10 mouse cellular contexts compared by ENCODE assay signal in the genomic region with DNA sequence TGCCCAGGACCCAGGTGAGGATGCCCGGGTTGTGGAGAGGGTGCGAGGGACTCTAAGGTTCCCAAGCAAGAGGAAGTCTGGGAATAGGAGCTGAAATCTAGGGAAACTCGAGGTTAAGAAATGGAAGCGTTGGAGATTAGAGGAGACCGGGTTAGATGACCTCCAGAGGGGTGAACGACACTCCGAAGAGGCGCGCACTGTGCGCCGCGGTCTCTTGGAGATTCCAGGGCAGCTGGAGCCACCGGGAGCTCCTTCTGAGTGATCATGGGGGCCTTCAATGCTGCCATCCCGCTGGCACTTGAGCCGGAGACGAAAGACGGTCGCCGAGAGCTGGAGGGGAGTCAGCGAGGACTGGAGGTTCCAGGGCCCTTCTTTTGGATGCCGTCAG. TPM values are rescaled to one million over a fixed set of nuclear protein-coding genes. Genes with fewer than 3 reads are reported as not detected.
DNase-seq lines count a peak whose midpoint lies in the region; ATAC-seq and TF ChIP-seq lines count a peak whose summit lies in the region.
"Had no signal": no experiment of that assay in that cellular context is flagged by ENCODE, and none has a peak within 500 bp of the region (broad histone marks: within the 10 kb centered on the region; RNA-seq: fewer than 3 reads in every experiment).

No protein-coding gene starts in this region.

- no peak for TF ChIP-seq EP300 in ES-Bruce4 (IDR thresholded peaks at IDR 0.05; ENCODE audit: insufficient read depth, low read depth, low read length)

- TF ChIP-seq CTCF in ES-Bruce4 (IDR thresholded peaks at IDR 0.05; ENCODE audit: low read depth, low read length), result no peak

- under 1% methylated on average over 21 of the region's 21 CpGs for WGBS in heart, embryonic 12.5 days
- WGBS in hindbrain, embryonic 11.5 days, result 2% methylated on average over 21 of the region's 21 CpGs
- under 1% methylated on average over 21 of the region's 21 CpGs for WGBS in midbrain, embryonic 12.5 days

- H3K27me3 ChIP-seq in heart, embryonic 12.5 days (replicated peaks), result peaks cover 84% of the 10 kb centered on the region
- peaks cover 17% of the 10 kb centered on the region for H3K27me3 ChIP-seq in ES-Bruce4 (ENCODE audit: control insufficient read depth, insufficient read depth, low read length, poor library complexity, severe bottlenecking)
- peaks cover 62% of the 10 kb centered on the region for H3K27me3 ChIP-seq in hindbrain, embryonic 11.5 days (ENCODE audit: control insufficient read depth, insufficient read depth, low read length)
- H3K27me3 ChIP-seq in midbrain, embryonic 12.5 days, result peaks cover 86% of the 10 kb centered on the region

- no peak overlapping the region for H3K9ac ChIP-seq in heart, embryonic 12.5 days
- peak overlapping the region; percentile 54 for H3K9ac ChIP-seq in ES-Bruce4 (ENCODE audit: low read depth, poor library complexity, severe bottlenecking)
- no peak overlapping the region for H3K9ac ChIP-seq in hindbrain, embryonic 11.5 days (ENCODE audit: low read depth, low read length)
- H3K9ac ChIP-seq in midbrain, embryonic 12.5 days (replicated peaks), result no peak overlapping the region

- TF ChIP-seq POLR2A in ES-Bruce4 (IDR thresholded peaks at IDR 0.05; ENCODE audit: insufficient read depth, low read length), result no peak

- peak overlapping the region; percentile 51 for H3K4me3 ChIP-seq in heart, embryonic 12.5 days
- peak overlapping the region; percentile 64 for H3K4me3 ChIP-seq in ES-Bruce4 (ENCODE audit: low read depth, low read length)
- H3K4me3 ChIP-seq in hindbrain, embryonic 11.5 days (ENCODE audit: low read depth, low read length), result peak overlapping the region; percentile 40
- H3K4me3 ChIP-seq in midbrain, embryonic 12.5 days, result peak overlapping the region; percentile 43

- peaks cover 28% of the 10 kb centered on the region for H3K4me1 ChIP-seq in heart, embryonic 12.5 days (replicated peaks)
- H3K4me1 ChIP-seq in ES-Bruce4 (ENCODE audit: control insufficient read depth, insufficient read depth, low read length), result peaks cover 2% of the 10 kb centered on the region
- peaks cover 6% of the 10 kb centered on the region for H3K4me1 ChIP-seq in hindbrain, embryonic 11.5 days (replicated peaks; ENCODE audit: control insufficient read depth, insufficient read depth, low read length)
- peaks cover 22% of the 10 kb centered on the region for H3K4me1 ChIP-seq in midbrain, embryonic 12.5 days

- peak overlapping the region; percentile 85 for H3K4me2 ChIP-seq in heart, embryonic 12.5 days
- H3K4me2 ChIP-seq in hindbrain, embryonic 11.5 days (replicated peaks; ENCODE audit: low read depth, low read length), result peak overlapping the region; percentile 72
- peak overlapping the region; percentile 69 for H3K4me2 ChIP-seq in midbrain, embryonic 12.5 days (replicated peaks)

- no peaks in the 10 kb centered on the region for H3K9me3 ChIP-seq in heart, embryonic 12.5 days (replicated peaks)
- no peaks in the 10 kb centered on the region for H3K9me3 ChIP-seq in ES-Bruce4 (replicated peaks; ENCODE audit: control insufficient read depth, insufficient read depth, low read length, poor library complexity, severe bottlenecking)
- no peaks in the 10 kb centered on the region for H3K9me3 ChIP-seq in hindbrain, embryonic 11.5 days (ENCODE audit: control insufficient read depth, low read length)
- no peaks in the 10 kb centered on the region for H3K9me3 ChIP-seq in midbrain, embryonic 12.5 days

- no peak for ATAC-seq in heart, embryonic 12.5 days (ENCODE audit: insufficient number of reproducible peaks, low FRiP score)
- ATAC-seq in hindbrain, embryonic 11.5 days (ENCODE audit: low FRiP score), result no peak
- 0 out of 2 replicates have a peak, but pooled peaks have one; percentile 8 for ATAC-seq in midbrain, embryonic 12.5 days (ENCODE audit: low FRiP score, low read depth)

- no peak overlapping the region for H3K27ac ChIP-seq in heart, embryonic 12.5 days (ENCODE audit: poor library complexity, severe bottlenecking)
- H3K27ac ChIP-seq in ES-Bruce4 (ENCODE audit: insufficient read depth, low read length), result no peak overlapping the region
- no peak overlapping the region for H3K27ac ChIP-seq in hindbrain, embryonic 11.5 days (ENCODE audit: low read depth, low read length)
- no peak overlapping the region for H3K27ac ChIP-seq in midbrain, embryonic 12.5 days (replicated peaks)

- no peak for DNase-seq in heart, adult 9 months (ENCODE audit: low spot score in 2 of 2)
- DNase-seq in hindbrain, embryonic 11.5 days (ENCODE audit: low spot score), result no peak
- DNase-seq in urinary bladder, postnatal 14 days (ENCODE audit: low spot score), result no peak
- no peak for DNase-seq in cerebellum, postnatal 25 days
- no peak for DNase-seq in left cerebral cortex, adult 8-10 months (ENCODE audit: low spot score in 2 of 2)
- DNase-seq: B cell, adult 2 months had no signal

- no peaks in the 10 kb centered on the region for H3K36me3 ChIP-seq in heart, embryonic 12.5 days
- H3K36me3 ChIP-seq in ES-Bruce4 (ENCODE audit: control insufficient read depth, insufficient read depth, low read length, poor library complexity, severe bottlenecking), result no peaks in the 10 kb centered on the region
- H3K36me3 ChIP-seq in hindbrain, embryonic 11.5 days (ENCODE audit: control insufficient read depth, insufficient read depth, low read length), result no peaks in the 10 kb centered on the region
- H3K36me3 ChIP-seq in midbrain, embryonic 12.5 days, result no peaks in the 10 kb centered on the region

RNA-seq across cellular contexts. Expression of a gene that starts 0.7 kb away (rescaled TPM):
- 0.12 and 0.41 TPM in 2 replicates for polyA plus RNA-seq in heart, embryonic 12.5 days (2016; fragmentation: Nextera tagmentation; extraction: Ambion mirVana)
- 9.9 and 11.3 TPM in 2 replicates for polyA plus RNA-seq in ES-Bruce4 (2011; ENCODE audit: insufficient read depth, insufficient read length, low read depth, missing spikeins)
- 1.7 TPM in 2 replicates for polyA plus RNA-seq in hindbrain, embryonic 11.5 days (2014; fragmentation: Nextera tagmentation; extraction: Ambion mirVana)
- polyA plus RNA-seq in midbrain, embryonic 12.5 days (2016; fragmentation: Nextera tagmentation; extraction: Ambion mirVana), result 0.67 and 0.71 TPM in 2 replicates
- under 1 TPM in 1 of 4 experiments, not detected in 3; 0.14 TPM for total RNA-seq in left cerebral cortex, adult 8-10 months (2022)

RNA-seq across cellular contexts. Expression of a gene that starts 25.4 kb away (rescaled TPM):
- polyA plus RNA-seq in heart, embryonic 12.5 days (2016; fragmentation: Nextera tagmentation; extraction: Ambion mirVana), result 0.14 TPM in 1 of 2 replicates, not detected in the other
- polyA plus RNA-seq in ES-Bruce4 (2011; ENCODE audit: insufficient read depth, insufficient read length, low read depth, missing spikeins), result 0.96 and 2.0 TPM in 2 replicates
- polyA plus RNA-seq in hindbrain, embryonic 11.5 days (2014; fragmentation: Nextera tagmentation; extraction: Ambion mirVana), result 0.13 TPM in 1 of 2 replicates, not detected in the other
- not detected in 2 replicates for polyA plus RNA-seq in midbrain, embryonic 12.5 days (2016; fragmentation: Nextera tagmentation; extraction: Ambion mirVana)
- total RNA-seq in left cerebral cortex, adult 8-10 months (2022), result under 1 TPM in 3 of 4 experiments, not detected in 1; 0.15 to 0.40 (median 0.33) TPM
- polyA plus RNA-seq: large intestine, adult 2 months had no signal

RNA-seq across cellular contexts. Expression of a gene that starts 44.0 kb away (rescaled TPM):
- polyA plus RNA-seq in heart, embryonic 12.5 days (2016; fragmentation: Nextera tagmentation; extraction: Ambion mirVana), result 11.8 and 12.1 TPM in 2 replicates
- 86.4 and 92.1 TPM in 2 replicates for polyA plus RNA-seq in ES-Bruce4 (2011; ENCODE audit: insufficient read depth, insufficient read length, low read depth, missing spikeins)
- polyA plus RNA-seq in hindbrain, embryonic 11.5 days (2014; fragmentation: Nextera tagmentation; extraction: Ambion mirVana), result 4.2 and 4.4 TPM in 2 replicates
- 6.3 and 6.5 TPM in 2 replicates for polyA plus RNA-seq in midbrain, embryonic 12.5 days (2016; fragmentation: Nextera tagmentation; extraction: Ambion mirVana)
- total RNA-seq in left cerebral cortex, adult 8-10 months (2022), result 10 to 100 TPM; 15.9 to 22.5 (median 19.6) TPM
